Mouse (Mus musculus): ENCODE results near the gene Itpkb.

The Itpkb gene

DNA sequence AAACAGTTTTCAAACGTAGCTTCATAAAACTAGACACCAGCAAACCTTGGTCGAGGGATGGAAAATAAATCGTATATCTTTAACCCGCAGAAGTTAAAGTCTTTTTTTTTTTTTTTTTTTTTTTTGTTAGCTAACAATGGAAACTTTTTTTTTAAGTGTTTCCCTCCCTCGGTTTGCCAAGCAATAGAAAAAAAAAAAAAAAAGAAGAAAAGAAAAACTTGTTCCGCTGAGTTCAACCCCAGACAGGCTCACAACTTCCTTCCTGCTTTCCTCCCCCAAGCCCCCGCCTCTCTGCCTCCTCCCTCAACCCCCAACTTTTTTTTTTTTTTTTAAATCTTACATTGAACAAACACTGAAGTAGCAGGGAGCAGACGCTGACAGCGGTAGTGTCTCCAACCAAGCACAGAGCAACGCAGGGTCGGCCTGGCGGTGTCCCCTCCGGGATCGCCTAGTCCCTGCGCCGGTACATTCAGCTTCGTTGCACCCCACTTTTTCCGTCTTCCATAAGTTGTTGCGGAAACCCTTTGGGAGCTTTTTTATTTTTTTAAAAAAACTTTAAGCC lies at the start of gene Itpkb:
Itpkb (plus strand) TSS at position 341 of the 562 bp plus-strand sequence.
- DNase-seq (ENCODE audit: low spot score in 2 of 2), result peak; percentile 86 to 87

- DNase-seq (ENCODE audit: low spot score in 2 of 2), result no peak
Observed at GRCm38 (mm10) chr1:180282581-180282980, 47.7 kb upstream of the Itpkb start.

GRCm38 (mm10) chr1:180283813-180284768 lies 46.2 kb upstream of the Itpkb start:
- no peak for DNase-seq (ENCODE audit: low spot score in 2 of 2)

DNA sequence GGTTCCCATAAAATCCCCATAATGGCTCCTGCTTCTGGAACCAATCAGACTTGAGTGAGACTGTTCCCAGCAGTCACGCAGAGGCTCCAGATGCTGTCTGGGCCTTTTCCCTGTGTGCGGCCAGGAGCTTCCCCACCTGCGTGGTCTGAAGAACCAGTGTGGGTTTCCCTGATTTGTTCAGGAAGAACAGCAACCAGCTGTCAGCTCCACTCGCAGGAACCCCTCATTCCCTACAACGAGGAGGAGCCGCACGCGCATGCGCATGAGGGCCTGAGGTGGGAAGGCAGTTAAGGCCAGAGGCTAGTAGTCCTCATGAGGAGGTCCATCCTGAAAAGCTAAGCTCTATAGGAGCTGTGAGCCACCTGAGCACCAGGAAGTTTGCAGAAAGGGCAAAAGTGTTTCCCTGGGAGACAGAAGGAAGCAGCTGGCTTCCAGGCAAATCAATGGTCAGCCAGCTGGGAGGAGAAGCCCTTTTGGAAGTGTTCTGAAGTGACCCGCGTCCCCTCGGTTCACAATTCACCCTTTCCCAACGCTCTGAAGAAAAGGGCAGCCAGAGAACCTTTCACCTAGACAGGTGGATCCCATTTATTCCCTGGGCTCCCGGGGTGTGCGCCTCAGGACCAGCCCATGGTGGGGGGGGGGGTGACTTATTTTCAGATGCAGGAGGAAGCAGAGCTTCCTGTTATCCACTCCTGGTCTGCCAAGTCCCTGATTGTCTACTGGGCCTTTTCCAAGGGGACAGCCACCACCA lies 44.0 kb upstream of the Itpkb start:
- DNase-seq (ENCODE audit: low spot score in 2 of 2), result no peak

DNA sequence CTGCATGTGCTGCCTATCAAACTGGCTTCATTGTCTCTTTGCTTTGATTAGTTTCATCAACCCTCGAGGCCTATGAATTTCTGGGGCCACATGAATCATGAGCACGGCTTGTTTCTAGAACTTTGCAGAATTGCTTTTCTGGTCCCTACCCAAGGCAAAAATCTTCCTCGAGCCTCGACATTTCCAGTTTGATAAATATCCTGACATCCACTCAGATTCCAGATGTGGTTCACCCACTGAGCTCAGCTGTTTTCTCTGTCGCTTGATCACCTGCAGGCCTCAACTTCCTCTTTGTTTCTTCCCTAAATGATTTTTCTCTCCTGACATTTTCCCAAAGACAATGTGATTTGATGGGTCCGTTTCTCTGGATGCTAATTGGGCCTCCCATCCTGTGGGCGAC lies 42.1 kb upstream of the Itpkb start:
- no peak for DNase-seq (ENCODE audit: low spot score in 2 of 2)

DNA sequence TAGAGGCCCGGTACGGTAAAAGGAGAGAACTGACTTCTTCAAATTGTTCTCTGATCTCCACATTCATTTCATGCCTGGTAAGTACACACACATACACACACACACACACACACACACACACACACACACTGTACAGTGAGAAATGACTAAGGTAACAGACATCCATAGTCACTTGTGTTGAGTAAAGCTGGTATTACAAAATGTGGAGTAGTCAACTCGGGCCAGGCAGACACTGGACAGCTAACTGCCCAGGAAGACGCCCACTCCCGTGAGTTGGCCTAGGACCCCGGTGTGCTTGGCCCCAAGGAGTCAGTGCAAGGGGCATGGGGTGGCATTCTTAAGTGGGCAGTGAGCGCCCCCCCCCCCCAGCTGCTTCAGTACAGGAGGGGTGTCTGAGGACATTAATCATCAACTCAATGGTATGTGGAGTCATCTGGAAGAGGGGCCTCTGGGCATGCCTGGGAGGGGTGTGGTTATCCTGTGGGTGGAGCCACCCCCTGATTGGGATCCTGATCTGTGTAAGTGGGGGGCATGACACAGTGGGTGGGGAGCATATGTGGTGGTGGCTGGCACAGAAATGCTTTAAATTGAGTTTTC lies 41.3 kb upstream of the Itpkb start:
- DNase-seq (ENCODE audit: low spot score in 2 of 2), result no peak

- no peak for DNase-seq (ENCODE audit: low spot score in 2 of 2)
Observed at GRCm38 (mm10) chr1:180289788-180290187, 40.5 kb upstream of the Itpkb start.

DNA sequence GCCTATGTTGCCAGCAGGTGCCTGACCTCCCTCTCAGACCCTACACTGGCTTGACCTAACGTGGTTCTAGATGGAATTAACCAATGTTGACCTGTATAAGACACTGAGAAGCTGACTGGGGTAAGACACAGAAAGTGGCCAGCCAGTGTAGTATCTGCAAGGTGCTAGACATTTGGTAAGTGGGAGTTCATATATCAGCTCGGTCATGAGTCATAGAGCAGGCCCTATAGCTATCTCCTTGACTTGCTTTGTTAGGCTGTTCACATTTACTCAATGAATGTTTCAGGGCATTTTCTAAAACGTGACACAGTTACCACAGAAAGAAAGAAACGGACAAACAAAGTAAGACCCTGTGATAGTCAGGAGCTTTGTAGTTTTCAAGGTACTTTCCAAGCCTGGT lies 39.9 kb upstream of the Itpkb start:
- DNase-seq (ENCODE audit: low spot score in 2 of 2), result no peak

DNA sequence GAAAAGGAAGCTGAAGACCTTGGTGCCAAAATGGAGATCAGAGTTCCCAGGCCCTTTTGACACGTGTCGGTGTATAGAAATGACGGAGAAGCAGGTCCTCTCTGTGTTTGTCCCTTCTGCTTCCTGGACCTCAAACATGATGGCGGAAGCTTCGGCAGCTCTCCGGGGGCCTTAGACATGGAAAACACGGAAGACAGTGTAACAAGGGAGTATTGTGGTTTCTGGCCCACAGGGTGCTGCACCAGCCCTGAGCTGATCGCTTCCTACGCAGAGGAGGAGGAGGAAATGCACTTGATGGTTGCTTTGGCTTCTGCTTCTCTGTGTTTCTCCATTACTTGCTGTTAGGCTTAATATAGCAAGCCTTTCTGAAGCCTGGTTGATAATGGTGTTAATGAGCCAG lies 34.2 kb upstream of the Itpkb start:
- peak; percentile 48 to 55 for DNase-seq (ENCODE audit: low spot score in 2 of 2)

GRCm38 (mm10) chr1:180299697-180300096 lies 30.6 kb upstream of the Itpkb start:
- no peak for DNase-seq (ENCODE audit: low spot score in 2 of 2)

GRCm38 (mm10) chr1:180300292-180300691 lies 30.0 kb upstream of the Itpkb start:
- DNase-seq (ENCODE audit: low spot score in 2 of 2), result peak; percentile 34 to 41

DNA sequence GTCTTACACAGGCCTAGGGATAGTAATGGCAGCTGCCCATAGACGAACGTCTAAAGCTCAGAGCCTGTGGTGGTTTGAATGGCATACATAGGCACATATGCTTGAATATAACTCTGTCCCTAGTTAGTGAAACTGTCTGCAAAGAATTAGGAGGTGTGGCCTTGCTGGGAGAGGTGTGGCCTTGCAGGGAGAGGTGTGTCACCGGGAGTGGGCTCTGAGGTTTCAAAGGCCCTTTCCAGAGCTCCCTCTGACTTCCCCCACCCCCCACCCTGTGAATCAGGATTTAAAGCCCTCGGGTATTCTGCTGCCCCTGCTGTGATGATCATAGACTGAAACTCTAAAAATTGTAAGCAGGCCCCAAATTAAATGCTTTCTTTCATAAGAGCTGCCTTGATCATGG lies 29.3 kb upstream of the Itpkb start:
- no peak for DNase-seq (ENCODE audit: low spot score in 2 of 2)

- DNase-seq (ENCODE audit: low spot score in 2 of 2), result no peak
Observed at GRCm38 (mm10) chr1:180302253-180303120, 27.8 kb upstream of the Itpkb start.

DNA sequence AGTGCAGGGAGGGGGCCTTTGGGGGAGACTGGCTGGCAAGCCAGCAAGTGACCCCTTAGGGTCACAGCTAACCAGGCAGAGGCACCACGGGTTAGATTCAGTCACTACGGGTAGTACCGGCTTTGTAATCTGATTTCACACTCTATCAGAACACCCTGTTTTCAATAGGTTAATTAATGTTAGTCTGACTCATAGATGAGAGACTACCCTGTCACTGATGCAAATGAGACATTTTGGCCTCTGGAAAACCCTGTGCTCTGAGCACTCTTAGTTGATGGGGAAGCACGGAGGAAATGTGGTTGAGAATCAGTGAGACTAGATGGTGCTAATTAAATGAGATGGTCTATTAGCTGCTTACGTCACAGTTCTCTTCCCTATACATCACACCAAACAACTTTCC lies 26.7 kb upstream of the Itpkb start:
- no peak for DNase-seq (ENCODE audit: low spot score in 2 of 2)

DNA sequence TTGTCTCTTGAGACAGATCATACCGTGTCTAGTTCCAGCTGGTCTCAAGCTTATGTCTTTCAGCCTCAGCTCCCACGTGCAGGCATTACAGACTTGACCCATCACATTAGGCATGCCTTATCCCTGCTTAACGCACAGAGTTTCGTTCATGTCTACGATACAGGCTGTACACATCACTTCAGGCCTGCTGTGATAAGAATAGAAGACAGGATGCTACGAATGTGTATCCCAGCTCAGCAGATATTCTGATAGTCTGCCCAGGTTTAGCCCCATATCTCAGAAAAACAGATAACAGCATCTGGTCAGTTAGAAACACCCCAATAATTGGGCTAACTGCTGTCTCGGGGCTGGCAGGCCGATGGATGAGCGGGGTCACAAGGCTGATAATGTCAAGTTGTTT lies 23.4 kb upstream of the Itpkb start:
- no peak for DNase-seq (ENCODE audit: low spot score in 2 of 2)

DNA sequence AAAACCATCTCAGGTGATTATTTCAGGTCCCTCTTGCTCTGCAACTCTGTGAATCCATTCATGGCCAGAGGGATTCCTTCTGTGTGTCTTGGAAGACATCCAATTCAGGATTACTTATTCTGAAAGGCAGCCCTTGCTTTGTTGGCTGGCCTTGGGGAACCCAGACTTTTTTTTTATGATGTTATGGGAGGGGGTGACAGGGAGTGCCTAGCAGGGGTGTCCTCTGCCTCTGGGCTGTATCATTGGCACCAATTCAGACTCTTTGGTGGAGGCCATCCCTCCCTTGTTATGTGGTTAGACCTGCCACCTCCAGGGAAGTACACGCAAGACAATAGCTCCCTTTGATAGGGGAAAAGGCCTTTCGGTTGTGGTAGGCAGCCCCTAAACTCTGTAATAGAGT lies 22.6 kb upstream of the Itpkb start:
- no peak for DNase-seq (ENCODE audit: low spot score in 2 of 2)

DNA sequence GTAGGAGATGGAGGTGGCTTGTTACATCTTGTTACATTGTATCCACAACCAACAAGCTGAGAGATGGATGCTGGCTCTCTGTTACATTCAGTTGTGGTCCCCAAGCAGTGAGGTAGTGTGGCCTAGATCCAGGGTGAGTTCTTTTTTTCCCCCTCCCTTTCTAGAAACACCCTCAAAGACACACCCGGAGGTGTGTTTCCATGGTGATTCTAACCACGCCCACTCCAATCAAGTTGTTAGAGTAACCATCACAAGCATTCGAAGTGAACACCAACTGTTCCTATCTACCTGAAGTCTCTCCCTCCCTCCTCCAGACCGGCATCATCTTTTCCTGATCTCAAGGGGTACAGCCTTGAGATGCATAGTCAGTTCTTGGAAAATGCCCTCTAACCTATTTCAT lies 21.4 kb upstream of the Itpkb start:
- DNase-seq (ENCODE audit: low spot score in 2 of 2), result no peak

GRCm38 (mm10) chr1:180312286-180312685 lies 18.0 kb upstream of the Itpkb start:
- DNase-seq (ENCODE audit: low spot score in 2 of 2), result no peak

DNA sequence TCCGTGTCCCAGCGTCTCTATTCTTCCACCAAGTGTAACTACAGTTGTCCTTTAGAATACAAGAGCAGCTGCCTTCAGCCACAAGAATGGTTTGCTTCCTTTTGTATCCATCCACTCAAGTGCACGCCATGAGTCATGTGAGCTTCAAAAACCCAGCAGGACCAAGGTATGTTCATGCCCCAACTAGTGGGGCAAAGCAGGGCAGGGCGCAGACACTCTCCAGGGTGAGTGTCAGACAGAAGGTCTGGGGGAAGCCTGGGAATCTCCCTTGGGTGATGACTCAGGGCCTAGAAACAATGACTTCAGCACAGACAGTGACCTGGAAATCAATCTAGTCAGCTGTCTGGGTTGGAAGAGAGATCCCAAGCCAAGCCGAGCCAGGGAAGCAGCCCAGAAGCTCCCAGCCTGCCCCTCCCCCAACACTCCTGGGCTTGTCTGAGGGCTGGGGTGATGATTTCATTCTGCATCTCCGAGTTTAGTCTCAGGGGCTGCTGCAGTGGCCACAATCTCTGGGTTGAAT lies 17.4 kb upstream of the Itpkb start:
- DNase-seq (ENCODE audit: low spot score in 2 of 2), result no peak

GRCm38 (mm10) chr1:180313517-180314440 lies 16.5 kb upstream of the Itpkb start:
- no peak for DNase-seq (ENCODE audit: low spot score in 2 of 2)
